Mouse (Mus musculus) hindbrain, embryonic 13.5 days (tissue): ENCODE measurements around the gene Gpr142. TPM values are rescaled to one million over a fixed set of nuclear protein-coding genes. Genes with fewer than 3 reads are reported as not detected.

ENCODE experiments used
- ATAC-seq: fragments of 200-750 bp; cut with Nextera tagmentation; 2 replicates; pipeline ENCODE4 v1.8.0; 2017; ENCODE audit warnings: moderate TSS enrichment; ENCODE audit not compliant: low FRiP score
- H3K27ac ChIP-seq: fragments of 300-500 bp; sonication (generic); 2 replicates; pipeline ENCODE4 v1.5.1; 2015; ENCODE audit warnings: inconsistent platforms, mild to moderate bottlenecking, moderate library complexity
- H3K27me3 ChIP-seq: fragments of 300-500 bp; sonication (generic); 2 replicates; pipeline ENCODE4 v1.6.1; 2015; ENCODE audit warnings: mild to moderate bottlenecking, inconsistent platforms
- H3K36me3 ChIP-seq: fragments of 300-500 bp; sonication (generic); 2 replicates; pipeline ENCODE4 v1.6.1; 2015; ENCODE audit warnings: mild to moderate bottlenecking, inconsistent platforms
- H3K4me1 ChIP-seq: fragments of 300-500 bp; sonication (generic); replicated peaks from 2 replicates; pipeline ENCODE4 v1.6.1; 2015; ENCODE audit warnings: inconsistent platforms
- H3K4me2 ChIP-seq: fragments of 300-500 bp; sonication (generic); 2 replicates; pipeline ENCODE4 v1.6.1; 2015; ENCODE audit warnings: inconsistent platforms, mild to moderate bottlenecking, moderate library complexity
- H3K4me3 ChIP-seq: fragments of 300-500 bp; sonication (generic); 2 replicates; pipeline ENCODE4 v1.5.1; 2015; ENCODE audit warnings: mild to moderate bottlenecking, inconsistent platforms
- H3K9ac ChIP-seq: fragments of 300-500 bp; sonication (generic); 2 replicates; pipeline ENCODE4 v1.6.1; 2015; ENCODE audit warnings: mild to moderate bottlenecking, inconsistent platforms
- H3K9me3 ChIP-seq: fragments of 300-500 bp; sonication (generic); 2 replicates; pipeline ENCODE4 v1.6.1; 2016; ENCODE audit warnings: inconsistent platforms
- WGBS: fragments of 180-500 bp; shearing (Covaris S2); methylation state at CpG from one replicate; pipeline ENCODE4 v1.1.7; 2015; 5-methylcytosine and 5-hydroxymethylcytosine counted together
- polyA plus RNA-seq: library from polyadenylated mRNA; unstranded; fragments of >200 nt; fragmentation: Nextera tagmentation; extraction: Ambion mirVana; gene quantifications from 2 replicates; pipeline ENCODE4 v1.2.1, GENCODE M21; 2015

Gene Gpr142
- not detected in 2 replicates for polyA plus RNA-seq

DNA sequence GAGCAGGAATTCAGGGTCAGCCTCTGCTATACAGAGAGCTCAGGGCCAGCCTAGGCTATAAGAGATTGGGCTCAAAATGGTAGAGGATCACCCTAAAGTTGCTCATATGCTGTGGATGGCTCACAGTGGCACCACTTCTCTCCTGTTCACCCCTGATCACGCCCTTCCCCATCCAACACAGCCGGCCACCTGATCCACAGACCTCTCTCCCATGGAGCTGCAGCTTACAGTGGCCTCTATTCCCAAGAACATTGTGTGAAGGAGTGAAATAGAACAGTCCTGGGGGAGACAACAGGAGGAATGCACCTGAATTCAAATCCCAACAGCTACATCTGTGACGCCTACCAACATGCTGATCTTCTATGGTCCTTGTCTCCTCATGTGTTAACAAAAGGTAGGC, at the start of gene Gpr142:
Gpr142 (plus strand) TSS at position 301 of the 400 bp plus-strand sequence.
- Histone ChIP-seq H3K4me1 (peaks cover 49% of the 10 kb centered on the region), H3K9ac (no peak within 1 kb of the TSS), H3K27ac (no peak within 1 kb of the TSS), H3K4me2 (no peak within 1 kb of the TSS), H3K36me3 (no peaks in the 10 kb centered on the region), H3K4me3 (no peak within 1 kb of the TSS), H3K9me3 (no peaks in the 10 kb centered on the region), H3K27me3 (no peaks in the 10 kb centered on the region)
- ATAC-seq, result no peak
- WGBS, result 97% methylated on average over 3 of the region's 3 CpGs

- ATAC-seq, result peak; percentile 46; the same call in 1 of the 2 replicates
- peaks cover 18% of the 10 kb centered on the region for H3K4me1 ChIP-seq
- peak within 1 kb of the TSS; percentile 80 for H3K4me2 ChIP-seq
- H3K9me3 ChIP-seq, result no peaks in the 10 kb centered on the region
- peaks cover 38% of the 10 kb centered on the region for H3K27me3 ChIP-seq
- H3K9ac ChIP-seq, result peak within 1 kb of the TSS; percentile 66
- H3K27ac ChIP-seq, result no peak within 1 kb of the TSS
- peak within 1 kb of the TSS; percentile 47 for H3K4me3 ChIP-seq
- H3K36me3 ChIP-seq, result no peaks in the 10 kb centered on the region
- WGBS, result 3% methylated on average over 51 of the region's 51 CpGs
These were observed 33.6 kb upstream of the Gpr142 start, which contains the start of gene Kif19a for GRCm38 (mm10) chr11:114764820-114765818. Gene Kif19a, plus strand, starts transcription at chr11:114765388.

- ATAC-seq, result peak; percentile 49; the same call in 1 of the 2 replicates
- Histone ChIP-seq H3K4me2 (no peak overlapping the region), H3K9me3 (no peaks in the 10 kb centered on the region), H3K27ac (no peak overlapping the region), H3K36me3 (no peaks in the 10 kb centered on the region), H3K27me3 (peaks cover 22% of the 10 kb centered on the region), H3K9ac (no peak overlapping the region), H3K4me3 (no peak overlapping the region), H3K4me1 (peaks cover 19% of the 10 kb centered on the region)
- 43% methylated on average over 6 of the region's 6 CpGs for WGBS
These were observed 28.8 kb upstream of the Gpr142 start for GRCm38 (mm10) chr11:114769911-114770310.

GRCm38 (mm10) chr11:114771896-114772295, 26.8 kb upstream of the Gpr142 start:
- no peak for ATAC-seq
- no peak overlapping the region for H3K4me2 ChIP-seq
- peaks cover 5% of the 10 kb centered on the region; the same call in 1 of the 2 replicates for H3K27me3 ChIP-seq
- H3K27ac ChIP-seq, result no peak overlapping the region
- no peaks in the 10 kb centered on the region for H3K9me3 ChIP-seq
- no peaks in the 10 kb centered on the region for H3K36me3 ChIP-seq
- no peak overlapping the region for H3K4me3 ChIP-seq
- WGBS, result 91% methylated on average over 2 of the region's 2 CpGs
- H3K9ac ChIP-seq, result no peak overlapping the region
- peaks cover 20% of the 10 kb centered on the region for H3K4me1 ChIP-seq

DNA sequence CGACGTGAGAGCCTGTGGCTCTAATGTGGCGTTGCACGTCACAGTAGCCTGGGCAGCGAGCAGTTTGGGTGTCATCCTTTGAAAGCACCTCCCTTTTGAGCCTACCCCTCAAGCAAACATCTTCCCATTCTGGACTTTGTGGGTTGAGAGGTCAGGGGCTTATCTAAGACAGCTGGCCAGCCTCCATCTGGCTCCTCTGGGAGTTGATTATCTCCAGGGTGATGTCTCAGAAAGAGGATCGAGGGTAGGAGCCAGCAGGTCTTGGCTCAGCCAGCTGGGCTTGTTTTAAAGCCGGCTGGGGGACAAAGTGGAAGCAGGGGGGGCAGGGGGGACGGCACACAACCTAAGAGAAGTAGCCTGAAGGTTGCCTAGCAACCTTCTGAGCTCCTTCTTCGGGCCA, 18.6 kb upstream of the Gpr142 start:
- H3K27ac ChIP-seq, result no peak overlapping the region
- no peaks in the 10 kb centered on the region for H3K36me3 ChIP-seq
- no peak overlapping the region for H3K4me3 ChIP-seq
- H3K4me2 ChIP-seq, result no peak overlapping the region
- H3K4me1 ChIP-seq, result peaks cover 25% of the 10 kb centered on the region
- H3K9me3 ChIP-seq, result no peaks in the 10 kb centered on the region
- ATAC-seq, result no peak
- WGBS, result 39% methylated on average over 9 of the region's 9 CpGs
- H3K9ac ChIP-seq, result no peak overlapping the region
- H3K27me3 ChIP-seq, result peaks cover 28% of the 10 kb centered on the region

DNA sequence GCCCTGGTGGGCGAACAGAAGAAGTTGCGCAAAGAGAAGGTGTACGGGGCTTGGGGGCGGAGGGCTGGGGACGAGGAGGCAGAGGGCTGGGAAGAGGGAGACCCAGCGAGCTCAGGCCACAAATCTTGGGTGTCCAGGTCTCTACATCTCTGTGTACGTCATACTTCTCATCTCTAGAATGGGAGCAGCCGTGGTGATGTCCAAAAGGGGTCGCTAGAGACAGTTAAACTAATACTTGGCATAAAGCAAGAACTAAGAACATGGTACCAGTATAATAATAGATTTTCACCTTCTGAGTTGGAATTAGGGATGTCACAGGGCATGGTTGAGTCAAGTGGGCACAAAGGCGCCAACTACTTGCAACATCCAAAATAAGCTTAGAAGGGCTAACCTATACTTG, 12.8 kb upstream of the Gpr142 start:
- no peak for ATAC-seq
- 56% methylated on average over 10 of the region's 10 CpGs for WGBS

GRCm38 (mm10) chr11:114786326-114786725, 12.4 kb upstream of the Gpr142 start:
- WGBS, result 3% methylated on average over 43 of the region's 43 CpGs
- H3K4me2 ChIP-seq, result peak overlapping the region; percentile 58
- H3K9me3 ChIP-seq, result no peaks in the 10 kb centered on the region
- peaks cover 33% of the 10 kb centered on the region for H3K4me1 ChIP-seq
- H3K27me3 ChIP-seq, result peaks cover 71% of the 10 kb centered on the region
- peak overlapping the region; percentile 32 for H3K4me3 ChIP-seq
- peak overlapping the region; percentile 67 for H3K9ac ChIP-seq
- H3K27ac ChIP-seq, result peak overlapping the region; percentile 55; the same call in 1 of the 2 replicates
- peak; percentile 49 for ATAC-seq
- H3K36me3 ChIP-seq, result no peaks in the 10 kb centered on the region

More for the DNA sequence above, 12.8 kb upstream of the Gpr142 start:
- Histone ChIP-seq H3K27me3 (peaks cover 71% of the 10 kb centered on the region), H3K4me2 (peak overlapping the region; percentile 58), H3K4me1 (peaks cover 33% of the 10 kb centered on the region), H3K9me3 (no peaks in the 10 kb centered on the region), H3K9ac (peak overlapping the region; percentile 67; the same call in 1 of the 2 replicates), H3K27ac (peak overlapping the region; percentile 55; the same call in 1 of the 2 replicates), H3K36me3 (no peaks in the 10 kb centered on the region), H3K4me3 (peak overlapping the region; percentile 32)

- H3K4me3 ChIP-seq, result no peak overlapping the region
- H3K36me3 ChIP-seq, result no peaks in the 10 kb centered on the region
- no peak overlapping the region for H3K27ac ChIP-seq
- H3K4me2 ChIP-seq, result no peak overlapping the region
- no peaks in the 10 kb centered on the region for H3K9me3 ChIP-seq
- H3K9ac ChIP-seq, result no peak overlapping the region
- WGBS, result 80% methylated on average over 3 of the region's 3 CpGs
- no peak for ATAC-seq
- H3K4me1 ChIP-seq, result peaks cover 45% of the 10 kb centered on the region
- peaks cover 75% of the 10 kb centered on the region for H3K27me3 ChIP-seq
These were observed 11.1 kb upstream of the Gpr142 start for GRCm38 (mm10) chr11:114787611-114788010.

DNA sequence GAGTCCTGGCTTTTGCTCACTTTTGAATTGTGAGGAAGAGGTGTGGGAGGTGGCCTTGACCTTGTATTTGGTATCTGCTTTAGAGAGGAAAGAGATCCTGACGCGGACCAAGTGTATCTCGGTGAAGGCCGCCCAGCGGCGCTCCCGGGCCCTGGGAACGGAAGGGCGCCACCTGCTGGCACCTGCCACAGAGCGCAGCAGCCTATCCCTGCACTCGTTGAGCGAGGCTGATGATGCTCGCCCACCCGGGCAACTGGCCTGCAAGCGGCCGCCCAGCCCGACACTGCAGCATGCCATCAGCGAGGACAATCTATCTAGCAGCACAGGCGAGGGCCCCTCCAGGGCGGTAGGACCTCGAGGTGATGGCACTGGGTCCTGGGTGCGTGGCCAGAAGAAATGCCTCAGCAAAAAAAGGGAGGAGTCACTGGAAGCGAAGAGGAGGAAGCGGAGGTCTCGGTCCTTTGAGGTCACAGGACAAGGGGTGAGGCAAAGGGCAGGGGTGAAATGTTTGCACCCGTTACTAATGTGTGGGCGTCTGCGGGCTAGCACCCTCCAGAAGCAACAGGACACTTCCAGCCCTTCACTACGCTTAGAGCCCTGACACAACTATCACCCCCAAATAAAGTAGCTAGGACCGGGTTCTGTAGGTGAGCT, 9.5 kb upstream of the Gpr142 start:
- peaks cover 61% of the 10 kb centered on the region for H3K4me1 ChIP-seq
- H3K9me3 ChIP-seq, result no peaks in the 10 kb centered on the region
- H3K4me2 ChIP-seq, result peak overlapping the region; percentile 49
- 13% methylated on average over 30 of the region's 30 CpGs for WGBS
- ATAC-seq, result peak; percentile 11; the same call in 1 of the 2 replicates
- H3K27me3 ChIP-seq, result peaks cover 83% of the 10 kb centered on the region
- H3K4me3 ChIP-seq, result peak overlapping the region; percentile 20
- no peak overlapping the region for H3K27ac ChIP-seq
- H3K36me3 ChIP-seq, result no peaks in the 10 kb centered on the region
- H3K9ac ChIP-seq, result 0 out of 2 replicates have a peak overlapping the region, but pooled peaks have one; percentile 51

GRCm38 (mm10) chr11:114789716-114790115, 9.0 kb upstream of the Gpr142 start:
- peaks cover 66% of the 10 kb centered on the region for H3K4me1 ChIP-seq
- no peak overlapping the region for H3K4me3 ChIP-seq
- H3K27ac ChIP-seq, result no peak overlapping the region
- no peaks in the 10 kb centered on the region for H3K9me3 ChIP-seq
- peaks cover 77% of the 10 kb centered on the region for H3K27me3 ChIP-seq
- H3K36me3 ChIP-seq, result no peaks in the 10 kb centered on the region
- no peak overlapping the region for H3K4me2 ChIP-seq
- H3K9ac ChIP-seq, result no peak overlapping the region
- WGBS, result 68% methylated on average over 9 of the region's 9 CpGs
- no peak for ATAC-seq

DNA sequence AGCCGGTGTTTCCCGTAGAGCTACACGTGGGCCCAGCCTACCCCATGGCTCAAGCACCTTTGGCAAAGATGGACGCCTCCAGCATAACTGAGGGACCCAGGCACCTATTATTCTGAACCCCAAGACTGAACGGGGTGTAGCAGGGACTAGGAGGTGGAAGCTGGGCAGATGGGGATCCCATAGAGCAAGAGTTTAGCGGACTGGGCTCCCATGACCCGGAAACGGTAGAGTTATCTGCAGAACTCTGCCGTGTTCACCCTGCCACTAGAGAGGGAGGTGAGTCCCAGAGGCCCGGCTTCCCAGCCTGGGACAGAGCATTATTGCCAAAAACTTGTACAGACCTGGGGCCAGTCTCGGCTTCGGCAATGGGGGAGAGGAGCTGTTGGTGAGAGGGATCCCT, 8.6 kb upstream of the Gpr142 start:
- no peak overlapping the region for H3K4me2 ChIP-seq
- no peaks in the 10 kb centered on the region for H3K9me3 ChIP-seq
- H3K4me3 ChIP-seq, result no peak overlapping the region
- no peak overlapping the region for H3K9ac ChIP-seq
- 71% methylated on average over 12 of the region's 12 CpGs for WGBS
- peaks cover 73% of the 10 kb centered on the region for H3K27me3 ChIP-seq
- H3K4me1 ChIP-seq, result peaks cover 70% of the 10 kb centered on the region
- H3K27ac ChIP-seq, result no peak overlapping the region
- no peak for ATAC-seq
- H3K36me3 ChIP-seq, result no peaks in the 10 kb centered on the region

DNA sequence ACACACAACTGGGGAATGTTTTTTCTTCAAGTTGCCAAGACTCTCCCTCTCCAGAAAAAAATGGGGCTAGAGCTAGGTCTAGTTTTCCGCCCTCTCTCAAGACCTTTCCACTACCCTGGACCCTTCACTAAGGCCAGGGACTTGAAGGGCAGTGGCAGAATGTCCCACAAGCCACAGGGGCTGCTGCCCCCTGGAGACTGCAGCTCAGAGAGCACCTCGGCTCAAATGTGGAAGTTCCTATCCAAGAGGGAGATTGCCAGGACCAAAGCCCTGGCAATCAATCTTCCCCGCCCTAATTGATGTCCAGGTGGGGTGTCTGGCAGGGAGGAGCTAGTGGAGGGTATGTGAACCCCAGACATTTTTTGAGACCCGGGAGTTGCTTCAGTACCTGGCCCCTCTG, 7.9 kb upstream of the Gpr142 start:
- H3K27me3 ChIP-seq, result peaks cover 66% of the 10 kb centered on the region
- no peaks in the 10 kb centered on the region for H3K36me3 ChIP-seq
- peaks cover 77% of the 10 kb centered on the region for H3K4me1 ChIP-seq
- no peak for ATAC-seq
- H3K4me3 ChIP-seq, result peak overlapping the region; percentile 56
- H3K27ac ChIP-seq, result 0 out of 2 replicates have a peak overlapping the region, but pooled peaks have one; percentile 73
- no peaks in the 10 kb centered on the region for H3K9me3 ChIP-seq
- 35% methylated on average over 4 of the region's 4 CpGs for WGBS
- peak overlapping the region; percentile 91 for H3K4me2 ChIP-seq
- H3K9ac ChIP-seq, result peak overlapping the region; percentile 76
